Mouse (Mus musculus): Measurements from ENCODE around the gene Psmc6. TPM values are rescaled to one million over a fixed set of nuclear protein-coding genes. Genes with fewer than 3 reads are reported as not detected.

The Psmc6 gene
- 253 and 263 TPM in 2 replicates for polyA plus RNA-seq (2014; fragmentation: Nextera tagmentation; extraction: Ambion mirVana)

GRCm38 (mm10) chr14:45329589-45330181, at the start of gene Psmc6:
TSS of gene Psmc6 (plus strand) at chr14:45329788.
- no peaks in the 10 kb centered on the region for H3K27me3 ChIP-seq (ENCODE audit: control insufficient read depth, insufficient read depth, low read length)
- peak within 1 kb of the TSS; percentile 98 for H3K9ac ChIP-seq (ENCODE audit: low read depth, low read length)
- 0 out of 2 replicates have a peak, but pooled peaks cover 2% of the 10 kb centered on the region for H3K4me1 ChIP-seq (replicated peaks; ENCODE audit: control insufficient read depth, insufficient read depth, low read length)
- ATAC-seq (ENCODE audit: low FRiP score) (peak; percentile 97), DNase-seq (ENCODE audit: low spot score) (peak; percentile 95)
- no peaks in the 10 kb centered on the region for H3K9me3 ChIP-seq (ENCODE audit: control insufficient read depth, low read length)
- 0 out of 2 replicates have a peak, but pooled peaks cover 4% of the 10 kb centered on the region for H3K36me3 ChIP-seq (ENCODE audit: control insufficient read depth, insufficient read depth, low read length)
- peak within 1 kb of the TSS; percentile 92 for H3K4me3 ChIP-seq (ENCODE audit: low read depth, low read length)
- under 1% methylated on average over 36 of the region's 44 CpGs for WGBS
- H3K4me2 ChIP-seq (replicated peaks; ENCODE audit: low read depth, low read length), result peak within 1 kb of the TSS; percentile 54
- H3K27ac ChIP-seq (ENCODE audit: low read depth, low read length), result peak within 1 kb of the TSS; percentile 73

GRCm38 (mm10) chr14:45282066-45282465, 47.5 kb upstream of the Psmc6 start:
- no peak overlapping the region for H3K9ac ChIP-seq (ENCODE audit: low read depth, low read length)
- no peak overlapping the region for H3K27ac ChIP-seq (ENCODE audit: low read depth, low read length)
- no peak overlapping the region for H3K4me2 ChIP-seq (replicated peaks; ENCODE audit: low read depth, low read length)
- no peaks in the 10 kb centered on the region for H3K4me1 ChIP-seq (replicated peaks; ENCODE audit: control insufficient read depth, insufficient read depth, low read length)
- WGBS, result 92% methylated on average over 3 of the region's 3 CpGs
- no peaks in the 10 kb centered on the region for H3K36me3 ChIP-seq (ENCODE audit: control insufficient read depth, insufficient read depth, low read length)
- DNase-seq (ENCODE audit: low spot score), result no peak
- no peaks in the 10 kb centered on the region for H3K9me3 ChIP-seq (ENCODE audit: control insufficient read depth, low read length)
- no peak overlapping the region for H3K4me3 ChIP-seq (ENCODE audit: low read depth, low read length)
- no peak for ATAC-seq (ENCODE audit: low FRiP score)
- no peaks in the 10 kb centered on the region for H3K27me3 ChIP-seq (ENCODE audit: control insufficient read depth, insufficient read depth, low read length)

- Histone ChIP-seq H3K4me3 (ENCODE audit: low read depth, low read length) (no peak overlapping the region), H3K4me1 (replicated peaks; ENCODE audit: control insufficient read depth, insufficient read depth, low read length) (no peaks in the 10 kb centered on the region), H3K27ac (ENCODE audit: low read depth, low read length) (no peak overlapping the region), H3K27me3 (ENCODE audit: control insufficient read depth, insufficient read depth, low read length) (no peaks in the 10 kb centered on the region), H3K4me2 (replicated peaks; ENCODE audit: low read depth, low read length) (no peak overlapping the region), H3K9me3 (ENCODE audit: control insufficient read depth, low read length) (no peaks in the 10 kb centered on the region), H3K9ac (ENCODE audit: low read depth, low read length) (no peak overlapping the region), H3K36me3 (ENCODE audit: control insufficient read depth, insufficient read depth, low read length) (no peaks in the 10 kb centered on the region)
- DNase-seq (ENCODE audit: low spot score), result no peak
- WGBS, result 74% methylated on average over 4 of the region's 4 CpGs
- ATAC-seq (ENCODE audit: low FRiP score), result no peak
Observed at GRCm38 (mm10) chr14:45291608-45292007, 38.0 kb upstream of the Psmc6 start.

GRCm38 (mm10) chr14:45303939-45304338, 25.6 kb upstream of the Psmc6 start:
- ATAC-seq (ENCODE audit: low FRiP score), result peak; percentile 86
- Histone ChIP-seq H3K36me3 (ENCODE audit: control insufficient read depth, insufficient read depth, low read length) (no peaks in the 10 kb centered on the region), H3K4me3 (ENCODE audit: low read depth, low read length) (no peak overlapping the region), H3K4me1 (replicated peaks; ENCODE audit: control insufficient read depth, insufficient read depth, low read length) (no peaks in the 10 kb centered on the region), H3K27ac (ENCODE audit: low read depth, low read length) (no peak overlapping the region), H3K27me3 (ENCODE audit: control insufficient read depth, insufficient read depth, low read length) (no peaks in the 10 kb centered on the region), H3K9me3 (ENCODE audit: control insufficient read depth, low read length) (no peaks in the 10 kb centered on the region), H3K4me2 (replicated peaks; ENCODE audit: low read depth, low read length) (no peak overlapping the region), H3K9ac (ENCODE audit: low read depth, low read length) (no peak overlapping the region)
- WGBS, result 47% methylated on average over 4 of the region's 4 CpGs
- DNase-seq (ENCODE audit: low spot score), result peak; percentile 26

GRCm38 (mm10) chr14:45304389-45304788, 25.2 kb upstream of the Psmc6 start:
- H3K9ac ChIP-seq (ENCODE audit: low read depth, low read length), result no peak overlapping the region
- H3K27me3 ChIP-seq (ENCODE audit: control insufficient read depth, insufficient read depth, low read length), result no peaks in the 10 kb centered on the region
- ATAC-seq (ENCODE audit: low FRiP score) (peak; percentile 71; the same call in 1 of the 2 replicates), DNase-seq (ENCODE audit: low spot score) (no peak)
- H3K4me2 ChIP-seq (replicated peaks; ENCODE audit: low read depth, low read length), result no peak overlapping the region
- H3K4me3 ChIP-seq (ENCODE audit: low read depth, low read length), result no peak overlapping the region
- H3K9me3 ChIP-seq (ENCODE audit: control insufficient read depth, low read length), result no peaks in the 10 kb centered on the region
- 62% methylated on average over 4 of the region's 4 CpGs for WGBS
- H3K27ac ChIP-seq (ENCODE audit: low read depth, low read length), result no peak overlapping the region
- H3K4me1 ChIP-seq (replicated peaks; ENCODE audit: control insufficient read depth, insufficient read depth, low read length), result no peaks in the 10 kb centered on the region
- H3K36me3 ChIP-seq (ENCODE audit: control insufficient read depth, insufficient read depth, low read length), result no peaks in the 10 kb centered on the region

GRCm38 (mm10) chr14:45305852-45306251, 23.7 kb upstream of the Psmc6 start:
- H3K4me1 ChIP-seq (replicated peaks; ENCODE audit: control insufficient read depth, insufficient read depth, low read length), result no peaks in the 10 kb centered on the region
- H3K36me3 ChIP-seq (ENCODE audit: control insufficient read depth, insufficient read depth, low read length), result no peaks in the 10 kb centered on the region
- no peak overlapping the region for H3K9ac ChIP-seq (ENCODE audit: low read depth, low read length)
- WGBS, result 92% methylated on average over 5 of the region's 5 CpGs
- no peak overlapping the region for H3K4me3 ChIP-seq (ENCODE audit: low read depth, low read length)
- no peak overlapping the region for H3K4me2 ChIP-seq (replicated peaks; ENCODE audit: low read depth, low read length)
- H3K27ac ChIP-seq (ENCODE audit: low read depth, low read length), result no peak overlapping the region
- no peak for ATAC-seq (ENCODE audit: low FRiP score)
- H3K27me3 ChIP-seq (ENCODE audit: control insufficient read depth, insufficient read depth, low read length), result no peaks in the 10 kb centered on the region
- no peaks in the 10 kb centered on the region for H3K9me3 ChIP-seq (ENCODE audit: control insufficient read depth, low read length)
- DNase-seq (ENCODE audit: low spot score), result no peak

- ATAC-seq (ENCODE audit: low FRiP score), result no peak
- H3K27me3 ChIP-seq (ENCODE audit: control insufficient read depth, insufficient read depth, low read length), result no peaks in the 10 kb centered on the region
- no peaks in the 10 kb centered on the region for H3K36me3 ChIP-seq (ENCODE audit: control insufficient read depth, insufficient read depth, low read length)
- no peaks in the 10 kb centered on the region for H3K9me3 ChIP-seq (ENCODE audit: control insufficient read depth, low read length)
- DNase-seq (ENCODE audit: low spot score), result no peak
- H3K4me1 ChIP-seq (replicated peaks; ENCODE audit: control insufficient read depth, insufficient read depth, low read length), result no peaks in the 10 kb centered on the region
- H3K4me2 ChIP-seq (replicated peaks; ENCODE audit: low read depth, low read length), result no peak overlapping the region
- 94% methylated on average over 8 of the region's 8 CpGs for WGBS
- no peak overlapping the region for H3K9ac ChIP-seq (ENCODE audit: low read depth, low read length)
- H3K4me3 ChIP-seq (ENCODE audit: low read depth, low read length), result no peak overlapping the region
- H3K27ac ChIP-seq (ENCODE audit: low read depth, low read length), result no peak overlapping the region
Observed at GRCm38 (mm10) chr14:45307630-45308328, 21.8 kb upstream of the Psmc6 start.

- DNase-seq (ENCODE audit: low spot score), result no peak
- no peak overlapping the region for H3K4me3 ChIP-seq (ENCODE audit: low read depth, low read length)
- H3K27me3 ChIP-seq (ENCODE audit: control insufficient read depth, insufficient read depth, low read length), result no peaks in the 10 kb centered on the region
- H3K9me3 ChIP-seq (ENCODE audit: control insufficient read depth, low read length), result no peaks in the 10 kb centered on the region
- H3K4me1 ChIP-seq (replicated peaks; ENCODE audit: control insufficient read depth, insufficient read depth, low read length), result no peaks in the 10 kb centered on the region
- no peak overlapping the region for H3K27ac ChIP-seq (ENCODE audit: low read depth, low read length)
- no peak overlapping the region for H3K9ac ChIP-seq (ENCODE audit: low read depth, low read length)
- H3K36me3 ChIP-seq (ENCODE audit: control insufficient read depth, insufficient read depth, low read length), result no peaks in the 10 kb centered on the region
- ATAC-seq (ENCODE audit: low FRiP score), result no peak
- 93% methylated on average over 13 of the region's 13 CpGs for WGBS
- H3K4me2 ChIP-seq (replicated peaks; ENCODE audit: low read depth, low read length), result no peak overlapping the region
Observed at GRCm38 (mm10) chr14:45309646-45310045, 19.9 kb upstream of the Psmc6 start.

- no peak overlapping the region for H3K4me3 ChIP-seq (ENCODE audit: low read depth, low read length)
- no peaks in the 10 kb centered on the region for H3K27me3 ChIP-seq (ENCODE audit: control insufficient read depth, insufficient read depth, low read length)
- no peaks in the 10 kb centered on the region for H3K4me1 ChIP-seq (replicated peaks; ENCODE audit: control insufficient read depth, insufficient read depth, low read length)
- no peak for DNase-seq (ENCODE audit: low spot score)
- H3K36me3 ChIP-seq (ENCODE audit: control insufficient read depth, insufficient read depth, low read length), result no peaks in the 10 kb centered on the region
- H3K27ac ChIP-seq (ENCODE audit: low read depth, low read length), result no peak overlapping the region
- WGBS, result 90% methylated on average over 14 of the region's 14 CpGs
- no peak overlapping the region for H3K4me2 ChIP-seq (replicated peaks; ENCODE audit: low read depth, low read length)
- no peaks in the 10 kb centered on the region for H3K9me3 ChIP-seq (ENCODE audit: control insufficient read depth, low read length)
- ATAC-seq (ENCODE audit: low FRiP score), result no peak
- H3K9ac ChIP-seq (ENCODE audit: low read depth, low read length), result no peak overlapping the region
Observed at GRCm38 (mm10) chr14:45310101-45310500, 19.5 kb upstream of the Psmc6 start.
